Mouse (Mus musculus) neural tube, embryonic 15.5 days (tissue): ENCODE data around the gene Dhx32. TPM values are rescaled to one million over a fixed set of nuclear protein-coding genes. Genes with fewer than 3 reads are reported as not detected.

Source experiments
- ATAC-seq: fragments of 200-750 bp; cut with Nextera tagmentation; 2 replicates; pipeline ENCODE4 v1.8.0; 2017; ENCODE audit warnings: mild to moderate bottlenecking, moderate TSS enrichment, moderate library complexity; ENCODE audit not compliant: low FRiP score
- H3K27ac ChIP-seq: fragments of 300-500 bp; sonication (generic); replicated peaks from 2 replicates; pipeline ENCODE4 v1.5.1; 2015; ENCODE audit warnings: mild to moderate bottlenecking, inconsistent platforms
- H3K27me3 ChIP-seq: fragments of 300-500 bp; sonication (generic); replicated peaks from 2 replicates; pipeline ENCODE4 v1.6.1; 2015; ENCODE audit warnings: inconsistent platforms
- H3K36me3 ChIP-seq: fragments of 300-500 bp; sonication (generic); 2 replicates; pipeline ENCODE4 v1.6.1; 2015; ENCODE audit warnings: inconsistent platforms
- H3K4me1 ChIP-seq: fragments of 300-500 bp; sonication (generic); 2 replicates; pipeline ENCODE4 v1.6.1; 2015; ENCODE audit warnings: inconsistent platforms
- H3K4me2 ChIP-seq: fragments of 300-500 bp; sonication (generic); 2 replicates; pipeline ENCODE4 v1.6.1; 2015; ENCODE audit warnings: inconsistent platforms, mild to moderate bottlenecking, moderate library complexity
- H3K4me3 ChIP-seq: fragments of 300-500 bp; sonication (generic); replicated peaks from 2 replicates; pipeline ENCODE4 v1.5.1; 2015; ENCODE audit warnings: mild to moderate bottlenecking, inconsistent platforms
- H3K9ac ChIP-seq: fragments of 300-500 bp; sonication (generic); replicated peaks from 2 replicates; pipeline ENCODE4 v1.6.1; 2015; ENCODE audit warnings: mild to moderate bottlenecking, inconsistent platforms
- H3K9me3 ChIP-seq: fragments of 300-500 bp; sonication (generic); replicated peaks from 2 replicates; pipeline ENCODE4 v1.6.1; 2016; ENCODE audit warnings: inconsistent platforms
- WGBS: fragments of 180-500 bp; shearing (Covaris S2); methylation state at CpG from one replicate; pipeline ENCODE4 v1.1.7; 2015; ENCODE audit warnings: mixed read lengths; 5-methylcytosine and 5-hydroxymethylcytosine counted together
- polyA plus RNA-seq: library from polyadenylated mRNA; unstranded; fragments of >200 nt; fragmentation: Nextera tagmentation; extraction: Ambion mirVana; gene quantifications from 2 replicates; pipeline ENCODE4 v1.2.1, GENCODE M21; 2015

The Dhx32 gene
- polyA plus RNA-seq, 1 experiment from 2014 or later = 37.4 TPM

DNA sequence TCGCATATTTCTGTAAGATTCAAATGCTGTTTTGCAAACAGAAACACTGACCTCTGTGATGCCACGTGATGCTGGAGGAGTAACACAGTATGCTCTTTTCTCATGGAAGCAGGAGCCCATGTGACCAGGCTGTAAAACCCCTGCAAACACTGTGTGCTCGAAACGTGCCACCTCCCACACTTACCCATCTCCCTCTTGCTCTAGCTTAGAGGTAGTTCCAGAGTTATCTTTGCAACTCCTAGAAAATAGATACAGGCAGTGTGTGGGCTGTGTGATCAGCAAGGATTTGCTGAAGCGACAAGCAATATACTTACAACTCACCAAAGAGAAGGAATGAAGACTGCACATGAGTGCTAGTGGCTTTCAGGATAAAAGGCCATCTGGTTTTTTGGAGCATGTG is 14.0 kb downstream of the Dhx32 start:
- 0 out of 2 replicates have a peak overlapping the region, but pooled peaks have one; percentile 18 for H3K27ac ChIP-seq
- H3K4me2 ChIP-seq = no peak overlapping the region
- H3K27me3 ChIP-seq = no peaks in the 10 kb centered on the region
- no peak for ATAC-seq
- H3K4me3 ChIP-seq = no peak overlapping the region
- 50% methylated on average over 5 of the region's 5 CpGs for WGBS
- no peaks in the 10 kb centered on the region for H3K9me3 ChIP-seq
- no peaks in the 10 kb centered on the region for H3K36me3 ChIP-seq
- no peak overlapping the region for H3K9ac ChIP-seq
- peaks cover 21% of the 10 kb centered on the region for H3K4me1 ChIP-seq

- Histone ChIP-seq H3K4me3 (no peak overlapping the region), H3K27me3 (no peaks in the 10 kb centered on the region), H3K27ac (peak overlapping the region; percentile 18; the same call in 1 of the 2 replicates), H3K9me3 (no peaks in the 10 kb centered on the region), H3K4me2 (no peak overlapping the region), H3K4me1 (peaks cover 21% of the 10 kb centered on the region), H3K9ac (no peak overlapping the region), H3K36me3 (no peaks in the 10 kb centered on the region)
- no peak for ATAC-seq
- 69% methylated on average over 4 of the region's 4 CpGs for WGBS
Measured at GRCm38 (mm10) chr7:133768027-133768426, 14.5 kb downstream of the Dhx32 start.

DNA sequence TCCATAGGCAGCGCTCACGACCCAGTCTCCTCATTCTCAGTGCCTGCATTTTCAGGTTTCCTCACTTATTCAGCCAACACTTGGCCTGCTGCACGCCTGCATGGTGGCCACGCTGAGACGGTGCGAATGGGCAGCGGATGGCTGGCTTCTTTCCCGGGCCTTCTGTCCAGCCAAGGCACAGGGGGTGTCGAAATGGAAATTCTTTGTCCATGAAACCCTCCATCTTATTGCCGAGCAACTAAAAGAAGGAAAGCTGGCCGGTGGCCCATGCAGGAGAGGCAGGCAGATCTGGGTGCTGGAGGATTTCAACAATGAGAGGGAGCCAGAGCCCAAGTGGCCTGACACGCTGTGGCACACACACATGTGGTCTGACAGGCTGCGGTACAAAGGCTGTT is 16.7 kb downstream of the Dhx32 start:
- no peak overlapping the region for H3K4me3 ChIP-seq
- ATAC-seq = peak; percentile 68
- no peak overlapping the region for H3K9ac ChIP-seq
- H3K4me1 ChIP-seq = peaks cover 21% of the 10 kb centered on the region
- no peaks in the 10 kb centered on the region for H3K36me3 ChIP-seq
- WGBS = 55% methylated on average over 13 of the region's 13 CpGs
- no peaks in the 10 kb centered on the region for H3K27me3 ChIP-seq
- peak overlapping the region; percentile 75 for H3K27ac ChIP-seq
- H3K9me3 ChIP-seq = no peaks in the 10 kb centered on the region
- H3K4me2 ChIP-seq = no peak overlapping the region

DNA sequence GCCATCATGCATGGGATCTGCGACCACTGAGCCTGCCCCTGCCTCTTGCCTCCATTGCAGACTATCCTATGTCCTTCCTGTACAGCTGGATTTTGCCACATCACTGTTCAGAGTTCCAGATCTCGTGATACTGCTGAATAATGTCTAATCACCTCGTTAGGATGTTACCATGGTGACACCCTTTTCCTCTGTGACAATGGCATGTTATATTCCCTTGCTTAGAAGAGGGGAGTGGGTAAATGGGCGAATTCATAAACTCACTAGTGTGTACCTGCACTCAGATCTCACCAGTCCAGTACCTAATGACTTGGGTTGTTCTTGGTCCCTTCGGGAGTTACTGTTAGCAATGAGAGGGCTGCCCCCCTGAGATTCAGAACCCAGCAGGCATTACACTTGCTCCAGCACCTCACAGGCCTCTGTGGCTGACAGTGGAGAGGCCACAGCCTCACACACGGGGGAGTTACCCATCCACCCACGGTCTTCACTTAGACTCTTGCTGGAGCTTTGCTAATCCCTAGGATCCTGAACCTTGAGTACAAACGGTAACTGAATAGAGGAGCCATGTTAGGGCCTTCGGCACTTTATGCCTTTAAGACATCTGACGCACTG is 17.2 kb downstream of the Dhx32 start:
- Histone ChIP-seq H3K4me2 (no peak overlapping the region), H3K27me3 (no peaks in the 10 kb centered on the region), H3K9me3 (no peaks in the 10 kb centered on the region), H3K4me1 (peaks cover 21% of the 10 kb centered on the region), H3K4me3 (no peak overlapping the region), H3K27ac (peak overlapping the region; percentile 75), H3K36me3 (no peaks in the 10 kb centered on the region), H3K9ac (no peak overlapping the region)
- peak; percentile 28 for ATAC-seq
- 61% methylated on average over 10 of the region's 10 CpGs for WGBS

DNA sequence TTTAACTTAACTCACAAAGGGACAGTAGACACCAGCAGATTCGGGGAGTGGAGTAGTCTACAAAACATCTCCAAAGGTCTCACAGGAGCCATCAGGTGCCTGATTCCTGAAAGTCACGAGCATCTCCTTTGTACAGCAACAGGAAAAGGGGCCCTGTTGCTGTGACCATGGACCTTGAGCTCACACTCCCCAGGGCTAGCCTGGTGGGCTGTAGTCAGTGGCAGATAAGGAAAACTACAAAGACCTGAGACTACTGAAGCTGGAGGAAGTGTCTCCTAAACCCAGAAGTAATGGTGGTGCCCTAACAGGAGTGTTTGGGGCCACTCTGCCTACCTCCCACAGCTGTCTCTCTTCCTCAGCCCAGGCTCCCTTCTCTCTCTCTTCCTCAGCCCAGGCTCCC is 18.1 kb downstream of the Dhx32 start:
- no peak overlapping the region for H3K4me2 ChIP-seq
- H3K9me3 ChIP-seq = no peaks in the 10 kb centered on the region
- peak overlapping the region; percentile 75; the same call in 1 of the 2 replicates for H3K27ac ChIP-seq
- 65% methylated on average over 2 of the region's 2 CpGs for WGBS
- H3K4me1 ChIP-seq = peaks cover 30% of the 10 kb centered on the region
- ATAC-seq = no peak
- H3K4me3 ChIP-seq = no peak overlapping the region
- no peaks in the 10 kb centered on the region for H3K27me3 ChIP-seq
- H3K36me3 ChIP-seq = no peaks in the 10 kb centered on the region
- no peak overlapping the region for H3K9ac ChIP-seq

DNA sequence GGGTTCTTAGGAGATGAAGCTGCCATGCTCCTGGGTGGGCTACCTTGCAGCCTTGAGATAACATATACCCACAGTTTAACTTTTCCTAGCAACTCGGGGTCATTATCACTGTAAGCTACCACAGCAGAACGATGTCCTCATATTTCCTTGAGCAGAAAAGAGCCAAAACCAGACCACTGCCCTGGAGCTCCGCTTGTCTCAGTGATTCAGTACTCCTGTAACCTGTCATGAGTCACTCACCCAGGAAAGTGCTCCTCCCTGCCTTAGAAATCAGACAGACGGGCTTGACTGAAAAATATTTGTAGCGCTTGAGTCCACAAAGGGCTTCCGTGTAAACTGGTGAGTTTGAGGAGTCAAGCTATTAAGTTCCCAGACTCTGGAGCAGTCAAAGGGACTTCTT is 19.8 kb downstream of the Dhx32 start:
- ATAC-seq = no peak
- Histone ChIP-seq H3K4me2 (no peak overlapping the region), H3K4me1 (peaks cover 26% of the 10 kb centered on the region), H3K27ac (no peak overlapping the region), H3K9me3 (no peaks in the 10 kb centered on the region), H3K4me3 (no peak overlapping the region), H3K9ac (no peak overlapping the region), H3K27me3 (no peaks in the 10 kb centered on the region), H3K36me3 (no peaks in the 10 kb centered on the region)
- WGBS = 87% methylated on average over 6 of the region's 6 CpGs

- Histone ChIP-seq H3K9me3 (no peaks in the 10 kb centered on the region), H3K4me1 (peaks cover 17% of the 10 kb centered on the region), H3K9ac (no peak overlapping the region), H3K27ac (peak overlapping the region; percentile 42; the same call in 1 of the 2 replicates), H3K4me3 (no peak overlapping the region), H3K27me3 (no peaks in the 10 kb centered on the region), H3K4me2 (peak overlapping the region; percentile 42), H3K36me3 (no peaks in the 10 kb centered on the region)
- 7% methylated on average over 27 of the region's 27 CpGs for WGBS
- peak; percentile 68; the same call in 1 of the 2 replicates for ATAC-seq
Measured at GRCm38 (mm10) chr7:133759611-133760353, 22.7 kb downstream of the Dhx32 start.

DNA sequence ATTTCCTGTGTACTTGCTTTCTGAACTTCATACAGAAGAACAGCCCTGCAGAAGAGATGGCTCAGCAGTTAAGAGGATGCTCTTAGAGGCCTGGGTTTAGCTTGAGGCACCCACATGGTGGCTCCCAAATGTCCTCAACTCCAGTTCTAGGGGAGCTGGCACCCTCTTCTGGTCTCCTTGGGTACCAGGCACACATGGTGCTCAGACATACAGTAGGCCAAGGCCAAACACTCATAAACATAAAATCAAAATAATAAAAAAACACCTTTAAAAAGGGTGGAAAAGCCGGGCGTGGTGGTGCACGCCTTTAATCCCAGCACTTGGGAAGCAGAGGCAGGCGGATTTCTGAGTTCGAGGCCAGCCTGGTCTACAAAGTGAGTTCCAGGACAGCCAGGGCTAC is 23.8 kb downstream of the Dhx32 start:
- ATAC-seq = no peak
- no peak overlapping the region for H3K9ac ChIP-seq
- H3K4me3 ChIP-seq = no peak overlapping the region
- H3K4me2 ChIP-seq = no peak overlapping the region
- H3K27ac ChIP-seq = no peak overlapping the region
- no peaks in the 10 kb centered on the region for H3K9me3 ChIP-seq
- H3K27me3 ChIP-seq = no peaks in the 10 kb centered on the region
- H3K4me1 ChIP-seq = peaks cover 14% of the 10 kb centered on the region
- 95% methylated on average over 5 of the region's 5 CpGs for WGBS
- H3K36me3 ChIP-seq = no peaks in the 10 kb centered on the region

GRCm38 (mm10) chr7:133757961-133758455 is 24.5 kb downstream of the Dhx32 start:
- 39% methylated on average over 5 of the region's 5 CpGs for WGBS
- Histone ChIP-seq H3K4me1 (peaks cover 14% of the 10 kb centered on the region), H3K27me3 (no peaks in the 10 kb centered on the region), H3K9me3 (no peaks in the 10 kb centered on the region), H3K9ac (no peak overlapping the region), H3K36me3 (no peaks in the 10 kb centered on the region), H3K4me3 (no peak overlapping the region), H3K27ac (no peak overlapping the region), H3K4me2 (no peak overlapping the region)
- ATAC-seq = no peak

GRCm38 (mm10) chr7:133751163-133751562 is 31.4 kb downstream of the Dhx32 start:
- Histone ChIP-seq H3K27ac (no peak overlapping the region), H3K27me3 (no peaks in the 10 kb centered on the region), H3K4me2 (no peak overlapping the region), H3K9ac (no peak overlapping the region), H3K4me1 (peaks cover 7% of the 10 kb centered on the region; the same call in 1 of the 2 replicates), H3K9me3 (no peaks in the 10 kb centered on the region), H3K36me3 (peaks cover 10% of the 10 kb centered on the region), H3K4me3 (no peak overlapping the region)
- 89% methylated on average over 5 of the region's 5 CpGs for WGBS
- ATAC-seq = no peak

GRCm38 (mm10) chr7:133750666-133751065 is 31.9 kb downstream of the Dhx32 start:
- Histone ChIP-seq H3K4me2 (no peak overlapping the region), H3K27me3 (no peaks in the 10 kb centered on the region), H3K4me3 (no peak overlapping the region), H3K36me3 (peaks cover 10% of the 10 kb centered on the region), H3K27ac (no peak overlapping the region), H3K4me1 (peaks cover 7% of the 10 kb centered on the region; the same call in 1 of the 2 replicates), H3K9ac (no peak overlapping the region), H3K9me3 (no peaks in the 10 kb centered on the region)
- WGBS = 65% methylated on average over 5 of the region's 5 CpGs
- no peak for ATAC-seq

GRCm38 (mm10) chr7:133748753-133749152 is 33.8 kb downstream of the Dhx32 start:
- H3K4me2 ChIP-seq = no peak overlapping the region
- no peak overlapping the region for H3K27ac ChIP-seq
- 79% methylated on average over 14 of the region's 14 CpGs for WGBS
- H3K4me3 ChIP-seq = no peak overlapping the region
- peaks cover 10% of the 10 kb centered on the region for H3K36me3 ChIP-seq
- H3K9me3 ChIP-seq = no peaks in the 10 kb centered on the region
- no peaks in the 10 kb centered on the region for H3K27me3 ChIP-seq
- H3K9ac ChIP-seq = no peak overlapping the region
- no peak for ATAC-seq
- H3K4me1 ChIP-seq = peaks cover 7% of the 10 kb centered on the region; the same call in 1 of the 2 replicates
